Mouse (Mus musculus) ovary, postnatal 10 days (tissue): ENCODE measurements around the gene Fosb.

Experiments used
- DNase-seq: peaks from one replicate; pipeline ENCODE4 v3.0.0; 2022; ENCODE audit warnings: low spot score

The Fosb gene

DNA sequence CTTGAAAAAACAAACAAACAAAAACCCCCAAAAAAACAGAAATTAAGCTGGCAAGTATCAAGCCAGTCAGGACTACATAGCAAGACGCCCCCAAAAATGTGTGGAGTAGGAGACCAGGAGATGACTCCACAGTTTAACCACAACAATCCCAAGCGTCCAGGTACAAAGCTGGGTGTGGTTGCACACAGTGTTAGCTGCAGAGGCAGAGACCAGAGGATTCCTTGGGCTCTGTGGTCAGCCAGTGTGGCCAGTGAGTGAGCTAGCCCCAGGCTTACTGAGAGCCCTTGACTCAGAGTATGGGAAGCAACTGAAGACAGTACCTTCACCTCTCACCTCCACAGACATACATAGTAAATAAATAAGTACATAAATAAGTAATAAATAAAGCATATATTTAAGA, 22.1 kb upstream of the Fosb start:
- DNase-seq: no peak

DNA sequence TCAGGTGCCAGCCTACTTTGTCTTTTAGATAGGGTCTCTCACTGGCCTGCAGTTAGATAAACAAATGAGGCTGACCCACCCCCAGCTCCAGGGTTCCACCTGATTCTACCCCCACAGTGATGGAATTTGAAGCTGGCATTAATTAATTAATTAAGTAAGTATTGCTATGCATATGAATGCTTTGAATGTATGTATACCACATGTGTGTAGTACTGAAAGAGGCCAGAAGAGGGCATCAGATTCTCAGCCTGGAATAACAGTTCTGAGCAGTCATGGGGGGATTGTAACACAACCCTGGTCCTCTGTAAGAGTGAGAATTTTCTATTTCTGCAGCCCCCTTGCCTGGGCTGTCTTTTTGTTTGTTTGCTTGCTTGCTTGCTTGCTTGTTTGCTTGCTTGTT, 18.6 kb upstream of the Fosb start:
- no peak for DNase-seq

GRCm38 (mm10) chr7:19327782-19328181, 17.9 kb upstream of the Fosb start:
- DNase-seq: no peak

DNA sequence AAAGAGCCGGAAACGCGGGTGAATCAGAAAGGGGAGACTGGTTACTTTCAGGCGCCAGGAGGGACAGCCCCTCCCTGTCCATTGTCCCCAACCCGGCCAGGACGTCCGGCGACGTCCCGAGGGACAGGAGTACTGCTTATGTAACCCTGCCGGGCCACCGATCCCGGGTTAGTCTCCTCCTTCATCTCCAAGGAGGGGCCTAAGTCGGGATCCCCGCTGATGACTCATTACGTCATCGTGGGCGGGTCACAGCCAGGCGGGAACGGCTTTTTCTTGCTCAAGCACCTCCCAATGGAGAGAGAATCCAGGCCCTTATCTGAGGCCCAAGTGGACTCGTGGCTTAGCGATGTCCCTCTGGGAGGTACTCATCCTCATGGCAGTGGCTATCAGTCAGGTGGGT, 17.3 kb upstream of the Fosb start:
- peak; percentile 55 for DNase-seq

DNA sequence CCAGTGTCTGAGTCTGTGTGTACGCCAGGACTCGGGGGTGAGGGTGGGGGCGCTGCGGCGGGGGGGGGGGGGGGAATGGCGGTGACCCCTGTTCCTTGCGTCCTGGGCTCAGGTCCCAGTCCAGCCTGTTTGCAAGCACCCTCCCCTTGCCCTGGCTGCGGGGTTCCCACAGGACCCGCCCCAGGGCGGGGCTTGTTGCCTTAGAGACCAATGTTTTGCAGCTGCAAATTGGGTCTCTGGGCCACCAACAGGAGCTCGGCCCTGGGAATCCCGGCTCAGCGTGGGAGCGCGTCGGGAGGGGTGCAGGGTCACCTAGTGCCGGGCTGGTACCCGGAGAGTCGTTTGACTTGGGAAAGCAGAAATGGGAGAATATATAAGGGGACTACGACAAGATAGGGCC, 16.5 kb upstream of the Fosb start:
- DNase-seq: peak; percentile 60

- DNase-seq: no peak
Observed at GRCm38 (mm10) chr7:19325262-19326199, 15.7 kb upstream of the Fosb start.

- DNase-seq: no peak
Observed at GRCm38 (mm10) chr7:19324221-19324620, 14.4 kb upstream of the Fosb start.

- DNase-seq: no peak
Observed at GRCm38 (mm10) chr7:19322489-19322888, 12.6 kb upstream of the Fosb start.

DNA sequence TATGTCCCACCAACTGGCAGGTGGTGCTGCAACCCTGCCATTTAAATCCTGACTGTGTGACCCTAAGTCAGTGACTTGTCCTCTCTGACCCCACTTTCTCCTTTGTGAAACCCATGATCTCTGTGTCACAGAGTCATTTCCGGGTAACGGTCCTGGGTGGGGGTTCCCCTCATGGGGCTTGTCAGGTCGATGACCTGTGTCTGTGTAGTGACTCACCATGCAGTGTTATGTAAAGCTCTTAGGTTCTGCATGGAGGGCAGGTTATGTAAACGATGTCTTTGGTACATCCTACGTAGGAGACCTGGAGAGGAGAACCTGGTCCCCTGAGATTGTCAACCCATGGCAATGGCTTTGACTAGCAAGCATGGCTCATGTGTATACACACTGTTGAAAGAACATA, 11.6 kb upstream of the Fosb start:
- DNase-seq: no peak

GRCm38 (mm10) chr7:19320637-19321036, 10.8 kb upstream of the Fosb start:
- no peak for DNase-seq

DNA sequence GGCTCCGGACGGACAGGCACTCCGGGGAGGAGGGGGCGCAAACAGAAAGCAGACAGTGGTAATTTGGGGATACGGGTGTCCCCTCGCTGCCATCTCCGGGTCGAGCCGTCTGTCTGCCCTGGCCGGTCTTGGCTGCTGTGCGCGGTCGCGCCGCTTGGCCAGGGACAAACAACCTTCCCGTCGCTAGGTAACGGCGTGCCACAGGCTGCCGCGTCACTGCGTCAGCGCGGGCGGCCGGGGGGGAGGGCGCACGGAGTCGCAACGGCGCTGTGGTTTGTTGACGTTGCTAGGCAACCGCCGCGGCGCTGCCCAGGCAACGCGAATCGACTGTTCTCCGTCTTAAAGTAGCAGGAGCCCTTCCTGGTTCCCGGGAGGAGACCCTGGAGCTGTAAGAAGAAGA, 10.1 kb upstream of the Fosb start:
- peak; percentile 90 for DNase-seq

DNA sequence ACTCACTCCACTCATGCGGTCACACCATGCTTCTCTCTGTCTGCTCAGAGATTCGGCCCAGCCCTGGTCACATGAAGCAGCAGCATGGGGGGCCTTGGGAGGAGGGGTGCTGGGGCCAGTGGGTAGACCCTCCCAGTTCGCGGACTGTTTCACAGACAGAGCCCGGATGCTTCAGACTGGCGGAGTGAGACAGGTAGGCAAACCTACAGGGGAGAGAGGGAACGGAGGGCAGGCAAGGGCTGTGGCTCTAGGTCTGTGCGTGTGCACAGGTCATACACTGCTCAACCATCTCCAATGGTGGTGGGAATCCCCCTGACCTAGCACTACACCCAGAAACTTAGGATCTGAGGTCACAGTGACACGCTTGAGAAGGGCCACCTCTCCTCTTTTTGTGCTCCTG, 9.6 kb upstream of the Fosb start:
- no peak for DNase-seq

GRCm38 (mm10) chr7:19318676-19319075, 8.8 kb upstream of the Fosb start:
- DNase-seq: no peak

- no peak for DNase-seq
Observed at GRCm38 (mm10) chr7:19318201-19318600, 8.3 kb upstream of the Fosb start.

DNA sequence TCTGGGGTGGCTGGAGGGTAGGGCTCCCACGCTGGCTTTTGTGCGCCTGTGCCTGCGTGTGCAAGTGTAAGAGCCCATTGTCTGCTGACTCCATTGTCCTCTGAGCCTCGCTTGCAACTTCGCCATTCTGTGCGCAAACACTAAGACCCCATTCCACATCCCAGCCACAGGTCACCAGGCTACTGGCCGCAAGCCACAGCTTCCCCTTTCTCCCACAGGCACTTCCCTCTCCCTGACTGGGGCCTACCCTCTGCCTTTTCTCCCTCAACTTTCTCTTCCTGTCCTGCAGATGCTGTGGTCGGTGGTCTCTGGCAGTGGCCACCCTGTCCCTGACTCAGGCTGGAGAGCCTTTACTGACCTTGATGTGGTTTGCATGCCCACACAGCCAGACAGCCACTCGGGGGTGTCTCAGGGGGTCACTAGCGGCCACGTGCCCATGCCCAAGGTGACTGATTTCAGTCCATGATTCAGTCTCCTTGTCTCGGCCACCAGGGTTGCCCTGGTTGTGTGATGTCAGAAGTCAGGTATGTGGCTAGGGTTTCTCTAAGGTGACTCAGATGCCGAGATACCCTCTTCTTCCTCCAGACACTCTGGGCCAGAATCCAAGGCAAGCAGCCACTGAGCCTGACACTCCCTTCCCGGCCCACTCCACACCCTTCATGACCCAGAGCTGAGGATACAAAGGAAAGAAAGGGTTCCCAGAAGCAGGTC, 6.8 kb upstream of the Fosb start:
- DNase-seq: no peak

GRCm38 (mm10) chr7:19314033-19314432, 4.2 kb upstream of the Fosb start:
- no peak for DNase-seq

GRCm38 (mm10) chr7:19311991-19312390, 2.1 kb upstream of the Fosb start:
- no peak for DNase-seq

- DNase-seq: no peak
Observed at GRCm38 (mm10) chr7:19309278-19309883, 470 bp downstream of the Fosb start.

DNA sequence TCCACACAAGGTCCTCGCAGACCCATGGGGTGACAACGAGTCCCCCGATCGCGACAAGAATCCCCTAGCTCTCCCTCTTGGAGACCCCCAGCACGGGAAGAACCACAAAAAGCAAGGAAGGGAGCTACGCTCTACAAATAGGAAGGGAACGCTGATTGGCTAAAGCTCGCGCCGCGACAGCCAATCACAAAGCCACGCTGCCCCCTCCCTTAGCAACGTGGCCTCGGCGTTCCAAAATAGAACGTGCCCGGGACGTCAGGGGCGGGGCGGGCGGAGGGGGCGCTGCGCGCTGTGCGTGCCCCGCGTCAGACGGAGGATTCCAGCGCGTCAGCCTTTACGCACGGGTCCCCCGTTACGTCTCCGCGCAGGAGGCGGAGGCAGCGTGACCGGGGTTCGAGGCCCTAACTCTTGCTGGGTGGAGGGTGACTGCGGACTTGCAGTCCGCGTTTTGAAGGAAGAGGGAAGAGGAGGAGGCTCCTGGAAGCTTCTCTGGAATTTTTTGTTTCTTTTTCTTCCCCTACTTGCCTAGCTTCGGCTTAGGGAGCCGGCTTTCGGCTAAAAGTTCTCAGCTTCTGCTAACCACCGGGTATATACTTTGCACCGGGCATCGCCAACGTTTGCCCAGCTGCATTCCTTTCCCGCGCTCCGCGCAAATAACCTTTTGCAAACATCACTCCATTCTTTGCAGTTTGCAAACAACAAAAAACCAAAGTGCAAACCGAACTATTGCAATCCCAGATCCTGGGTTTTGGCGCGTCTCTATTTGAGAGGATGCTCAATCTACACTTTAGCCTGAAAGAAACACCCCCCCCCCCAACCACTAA, 1.2 kb downstream of the Fosb start:
- DNase-seq: peak; percentile 90

DNA sequence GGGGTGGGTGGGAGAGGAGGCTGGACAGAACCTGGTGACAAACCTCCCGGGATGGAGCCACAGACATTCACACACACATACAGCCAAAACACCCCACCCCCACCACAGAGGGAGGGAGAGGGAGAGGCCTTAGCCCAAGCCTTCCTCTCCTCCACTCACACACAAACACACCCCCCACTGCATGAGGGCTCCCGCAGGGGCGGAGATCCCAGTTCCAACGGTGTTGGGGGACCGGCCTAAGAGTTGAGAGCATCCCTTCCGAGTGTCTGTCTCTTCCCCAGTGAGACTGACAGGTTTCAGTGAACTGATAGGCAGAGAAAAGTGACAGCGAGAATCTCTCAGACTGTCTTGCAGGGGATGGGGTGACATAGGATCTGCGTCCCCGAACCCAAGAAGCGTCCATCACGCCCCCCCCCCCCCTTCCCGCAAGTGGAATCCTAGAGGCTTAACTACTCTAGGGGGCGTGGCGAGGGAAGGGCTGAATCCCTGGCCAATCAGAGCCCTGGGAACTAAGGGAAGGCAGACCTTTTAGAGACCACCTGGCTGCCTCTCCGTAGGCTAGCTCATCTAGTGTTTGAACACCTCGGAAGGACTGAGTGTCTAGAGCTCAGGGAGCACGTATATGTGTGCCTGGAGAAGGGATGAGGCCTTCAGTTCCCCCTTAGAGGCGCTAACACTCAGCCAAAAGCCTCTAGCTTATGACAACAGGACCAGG, 2.0 kb downstream of the Fosb start:
- DNase-seq: no peak
